Mouse (Mus musculus) brain, embryonic 14.5 days (tissue): ENCODE results near the gene Lrrc75b.

Experiments
- CTCF ChIP-seq: fragments of 200-500 bp; IDR thresholded peaks from 2 replicates; pipeline ENCODE4 v1.5.1; 2012; ENCODE audit warnings: inconsistent platforms, mild to moderate bottlenecking, moderate library complexity, borderline replicate concordance; ENCODE audit not compliant: insufficient read depth, insufficient read length; ENCODE audit errors: extremely low read depth
- POLR2A ChIP-seq: fragments of 200-500 bp; IDR thresholded peaks from 2 replicates; pipeline ENCODE4 v1.6.1; 2012; ENCODE audit warnings: mild to moderate bottlenecking, inconsistent platforms, borderline replicate concordance; ENCODE audit not compliant: poor library complexity, insufficient read depth, insufficient read length, severe bottlenecking; ENCODE audit errors: extremely low read depth

- TF ChIP-seq CTCF (no peak), POLR2A (no peak)
These were observed 28.5 kb downstream of the Lrrc75b start for GRCm38 (mm10) chr10:75531532-75532090.
